Mouse (Mus musculus) cerebellum, adult 8-10 months (tissue): Measurements from ENCODE around the gene Cant1.

ENCODE experiments used
- DNase-seq: peaks from one replicate; pipeline ENCODE4 v3.0.0; 2022

Gene Cant1

DNA sequence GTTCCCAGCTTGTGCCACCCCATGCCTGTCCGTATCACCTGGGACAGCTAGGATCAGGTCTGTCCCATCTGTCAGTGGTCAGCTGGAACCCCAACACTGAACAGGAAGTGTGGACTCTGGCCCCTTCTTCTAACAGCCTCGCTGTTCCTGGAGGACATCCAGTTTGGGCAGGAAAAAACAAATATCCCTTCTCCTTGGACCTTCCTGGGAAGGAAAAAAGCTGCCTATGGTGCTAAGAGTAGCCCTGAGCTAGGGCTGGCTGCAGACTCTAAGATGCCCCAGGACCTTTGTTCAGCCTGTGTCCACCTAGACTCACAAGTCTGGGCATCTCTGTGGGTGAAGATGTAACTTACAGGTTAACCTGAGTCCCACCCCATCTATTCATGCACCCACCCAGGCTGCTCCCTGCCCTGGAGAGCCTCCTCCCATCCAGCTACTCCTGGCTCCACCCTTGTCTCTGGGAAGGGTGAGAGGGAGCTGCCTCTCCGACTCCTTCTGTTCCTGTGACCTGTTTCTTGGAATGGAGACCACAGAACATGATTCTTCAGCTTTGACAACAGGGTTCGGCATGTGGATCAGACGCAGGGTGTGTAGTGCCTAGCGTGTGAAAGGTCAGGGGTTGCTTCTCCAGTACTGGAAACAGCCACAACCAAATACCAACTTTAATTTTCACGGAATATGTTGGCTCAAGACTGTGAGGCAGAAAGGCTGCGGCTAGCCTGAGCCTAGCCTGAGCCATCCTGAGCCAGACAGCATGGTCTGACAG lies 10.2 kb upstream of the Cant1 start:
- no peak for DNase-seq

DNA sequence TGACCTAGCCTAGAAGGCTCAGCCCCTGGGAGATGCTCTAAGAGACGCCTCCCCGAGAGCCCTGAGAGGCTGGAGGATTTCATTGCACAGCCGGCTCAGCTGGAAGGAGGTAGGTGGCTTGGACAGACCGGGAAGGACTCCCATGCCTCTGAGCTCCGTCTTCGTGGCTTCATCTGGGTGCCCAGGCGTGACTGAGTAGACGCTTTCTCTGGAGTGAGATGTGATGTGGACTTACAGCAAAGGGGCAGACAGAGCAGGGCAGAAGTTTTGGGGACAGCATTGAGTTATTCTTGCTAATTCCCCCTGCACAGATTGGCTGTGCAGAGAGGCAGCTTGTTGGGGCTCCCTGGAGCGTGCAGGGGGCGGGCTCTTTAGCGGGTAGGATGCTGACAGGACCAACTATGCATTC lies 9.6 kb upstream of the Cant1 start:
- DNase-seq: no peak

DNA sequence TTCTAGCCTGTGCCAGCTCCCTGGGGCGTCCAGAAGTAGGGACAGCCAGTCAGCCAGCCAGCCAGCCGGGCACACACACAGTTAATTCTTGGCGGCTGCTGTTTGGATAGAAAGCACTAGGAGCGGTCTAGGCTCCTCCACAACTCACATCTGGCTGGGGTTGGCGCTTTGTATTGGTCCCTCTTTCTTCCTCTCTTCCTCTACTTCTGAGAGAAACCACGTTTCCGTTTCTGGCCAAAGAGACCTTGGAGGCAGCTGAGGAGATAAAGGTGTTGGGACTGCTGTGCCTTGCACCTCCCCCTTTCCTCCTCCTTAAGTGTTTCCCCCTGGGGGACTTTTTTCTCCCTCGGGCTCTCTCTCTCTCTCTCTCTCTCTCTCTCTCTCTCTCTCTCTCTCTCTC lies 9.1 kb upstream of the Cant1 start, which contains the start of gene C1qtnf1:
TSS of gene C1qtnf1 (plus strand) at position 218 of the 400 bp plus-strand sequence.
- no peak for DNase-seq

DNA sequence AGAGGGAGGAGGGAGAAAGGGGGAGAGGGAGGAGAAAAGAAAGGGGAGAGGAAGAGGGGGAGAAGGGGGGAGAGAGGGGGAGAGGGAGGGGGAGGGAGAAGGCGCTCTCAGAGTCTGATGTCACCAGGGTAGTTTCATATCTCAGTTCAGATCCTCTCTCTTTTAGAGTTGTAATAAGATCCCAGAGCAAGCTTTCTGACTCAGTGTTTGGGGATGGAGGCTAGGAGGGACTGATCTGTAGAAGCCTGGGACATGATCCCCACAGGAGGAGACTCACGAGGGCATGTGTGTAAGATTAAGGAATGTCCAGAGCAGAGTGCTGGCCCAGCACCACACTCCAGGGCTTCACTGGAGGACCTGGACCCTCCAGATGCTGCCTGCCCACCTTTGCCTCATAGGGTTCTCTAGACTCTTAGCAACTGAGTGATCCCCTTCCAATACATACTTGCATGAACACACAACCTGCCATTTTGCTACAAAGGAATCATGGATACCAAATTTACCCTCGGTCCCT lies 8.4 kb upstream of the Cant1 start:
- no peak for DNase-seq

DNA sequence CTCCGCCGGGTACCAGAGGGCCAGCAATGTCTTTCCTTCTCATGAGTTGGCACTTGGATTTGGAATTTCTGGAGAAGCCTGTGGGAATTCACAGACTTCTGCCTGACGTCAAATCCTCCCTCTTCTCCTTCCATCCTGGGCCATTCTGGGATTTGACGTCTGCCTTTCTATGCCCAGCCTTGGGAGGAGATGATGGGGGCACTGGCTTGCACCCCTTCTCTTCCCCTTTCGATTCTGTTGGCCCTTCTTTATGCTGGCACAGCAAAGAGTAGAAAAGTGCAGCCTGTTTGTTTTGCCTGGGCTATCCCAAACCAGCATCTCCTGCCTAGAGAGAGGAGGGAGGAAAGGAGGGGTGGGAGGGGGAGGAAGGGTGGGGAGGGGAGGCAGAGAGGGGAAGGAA lies 7.9 kb upstream of the Cant1 start:
- no peak for DNase-seq

DNA sequence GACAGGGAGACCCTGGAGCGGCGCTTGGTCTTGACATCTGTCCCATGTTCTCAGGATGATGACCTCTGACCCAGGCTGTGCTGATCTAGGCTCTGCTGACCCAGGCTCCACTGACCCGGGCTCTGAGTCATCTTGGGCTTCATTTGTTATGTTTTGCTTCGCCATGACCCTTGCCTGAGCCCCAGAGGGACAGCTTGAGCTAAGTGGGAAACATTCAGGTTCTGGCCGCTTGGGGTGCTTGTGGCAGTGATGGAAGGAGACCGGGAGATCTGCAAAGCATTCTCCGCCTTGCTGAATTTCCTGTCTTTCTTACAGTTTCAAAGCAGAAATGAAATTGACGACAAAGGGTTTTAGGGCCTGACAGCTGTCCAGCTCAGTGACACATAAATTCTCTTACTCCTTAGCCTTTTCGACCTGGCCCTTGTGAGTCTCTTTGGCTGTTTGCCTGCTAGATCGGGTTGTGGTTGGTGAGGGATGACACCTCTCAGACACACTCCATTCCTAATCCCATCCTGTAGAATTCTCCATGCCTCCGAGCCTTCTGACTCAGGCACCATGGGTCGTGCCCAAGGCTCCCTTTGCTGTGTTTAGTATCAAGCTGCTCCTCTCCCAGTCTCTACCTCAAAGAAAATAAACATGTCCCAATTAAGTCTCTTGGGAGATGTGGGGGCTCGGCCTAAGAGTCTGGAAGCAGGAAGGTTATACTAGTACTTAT lies 5.9 kb upstream of the Cant1 start:
- no peak for DNase-seq

DNA sequence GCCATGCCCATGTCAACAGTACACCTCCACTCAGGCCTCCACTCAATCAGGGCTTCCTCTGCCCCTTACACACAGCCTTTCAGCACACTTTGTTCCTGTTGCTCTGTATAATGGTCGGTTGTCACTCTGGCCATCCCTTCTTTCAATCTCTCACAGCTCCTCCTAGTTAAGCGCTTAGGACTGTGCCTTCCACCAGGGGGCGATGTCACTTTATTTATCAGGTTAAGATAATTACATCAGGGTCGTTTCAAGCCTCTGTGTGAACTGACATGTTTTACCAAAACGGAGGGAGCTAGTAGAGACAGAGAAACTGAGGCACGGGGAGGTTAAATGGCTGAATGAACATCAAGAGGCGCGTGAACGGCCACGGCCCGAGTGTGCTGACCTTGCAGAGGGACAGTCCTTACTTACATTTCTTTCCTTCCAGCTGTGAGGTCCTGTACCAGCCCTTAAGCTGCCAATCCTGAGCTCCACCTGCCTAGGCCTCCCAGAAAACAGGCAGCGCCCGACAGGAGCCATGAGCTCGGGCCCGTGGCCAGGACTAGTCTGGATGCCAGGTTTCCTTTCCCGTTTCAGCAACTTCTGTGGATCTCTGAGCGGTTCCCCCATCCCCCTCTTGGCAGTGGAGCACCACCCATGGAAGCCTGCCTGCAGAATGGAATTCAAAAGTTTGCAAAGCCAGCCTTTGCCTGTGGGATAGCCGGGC lies 4.5 kb upstream of the Cant1 start:
- peak; percentile 78 for DNase-seq

DNA sequence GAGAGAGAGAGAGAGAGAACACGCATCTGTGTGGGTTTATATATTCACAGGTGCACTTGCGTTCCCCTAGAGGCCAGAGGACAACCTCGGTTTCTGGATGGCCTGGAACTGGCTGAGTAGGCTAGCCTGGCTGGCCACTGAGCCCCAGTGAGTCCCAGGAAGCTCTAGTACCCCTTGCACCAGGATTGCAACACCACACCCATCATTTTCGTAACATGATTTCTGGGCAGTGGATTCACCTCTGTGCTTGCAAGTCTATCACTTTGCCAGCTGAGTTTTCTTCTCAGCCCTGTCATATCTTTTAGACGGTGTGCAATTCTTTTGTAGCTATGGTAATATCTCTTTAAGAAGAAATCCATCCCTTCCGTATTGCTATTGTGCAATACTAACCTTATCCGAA lies 1.4 kb upstream of the Cant1 start:
- DNase-seq: no peak

DNA sequence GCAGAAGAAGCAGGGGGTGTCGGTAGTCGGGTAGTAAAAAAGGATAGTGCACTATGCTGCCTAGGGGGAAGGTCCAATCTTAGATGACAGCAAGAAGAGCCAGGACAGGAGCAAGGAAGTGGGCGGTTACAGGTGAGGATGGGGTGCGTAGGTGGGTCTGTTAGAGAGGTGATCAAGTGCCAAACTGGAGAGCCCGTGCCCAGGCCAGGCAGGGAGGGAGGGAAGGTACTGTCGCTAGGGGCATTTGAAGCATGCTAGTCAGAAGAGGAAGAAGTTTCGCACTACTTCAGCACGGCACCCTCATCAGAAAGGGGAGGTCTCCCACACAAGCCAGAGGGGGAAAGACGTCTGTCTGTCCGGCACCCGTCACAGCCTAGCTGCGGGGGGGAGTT lies 448 bp downstream of the Cant1 start:
- no peak for DNase-seq

DNA sequence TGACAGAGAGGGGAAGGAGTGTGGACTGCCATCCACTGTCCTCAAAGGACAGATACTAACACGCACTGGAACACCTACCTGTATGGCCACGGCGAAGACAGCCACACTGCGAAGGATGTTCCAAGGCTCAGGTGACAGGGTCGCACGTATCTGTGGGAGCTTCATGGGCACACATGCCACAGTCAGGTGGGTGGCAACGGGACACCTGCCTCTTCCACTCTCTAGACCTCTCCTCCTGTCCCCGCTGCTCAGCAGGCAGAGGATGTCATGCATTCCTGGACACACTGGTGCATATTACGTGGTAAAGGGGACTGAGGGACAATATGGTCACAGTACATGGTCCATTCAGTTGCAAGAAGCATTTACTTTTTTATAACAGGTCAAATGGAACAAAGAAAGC lies 1.4 kb downstream of the Cant1 start:
- no peak for DNase-seq

DNA sequence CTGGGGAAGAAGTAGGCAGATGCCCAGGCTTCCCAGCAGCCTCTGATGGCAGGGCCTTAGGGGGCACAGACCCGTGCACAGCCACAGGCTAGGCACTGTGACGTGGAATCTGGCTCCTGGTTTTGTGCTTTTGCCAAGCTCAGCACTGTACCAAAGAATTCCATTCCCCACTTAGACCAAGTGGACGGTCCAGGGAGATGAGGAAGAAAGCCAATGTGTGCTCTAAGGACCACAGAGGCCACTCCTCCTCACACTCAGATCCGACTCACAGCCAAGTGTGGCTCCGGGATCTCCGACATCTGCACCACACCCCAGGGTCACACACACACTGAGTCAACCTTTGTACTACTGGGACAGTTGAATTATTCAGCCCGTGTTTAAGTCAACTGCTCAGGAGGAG lies 2.8 kb downstream of the Cant1 start:
- no peak for DNase-seq

DNA sequence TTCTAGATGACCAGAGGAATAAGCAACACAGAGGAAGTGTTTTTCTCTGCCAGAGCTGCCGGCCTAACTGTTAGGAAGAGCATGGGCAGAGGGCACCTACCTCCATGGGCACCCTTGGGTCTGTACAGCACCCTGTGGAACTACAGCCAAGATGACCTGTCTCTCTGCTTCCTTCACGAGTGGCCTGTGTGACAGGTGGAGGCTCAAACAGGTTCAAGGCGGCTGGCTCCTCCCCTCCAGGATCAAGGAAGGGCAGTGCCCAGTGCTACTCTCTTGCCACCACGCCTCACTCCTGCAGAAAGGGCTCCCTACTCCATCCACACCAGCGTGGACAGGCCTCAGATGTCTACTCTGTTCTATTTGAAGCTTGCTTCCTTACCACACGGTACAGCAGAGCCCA lies 3.3 kb downstream of the Cant1 start:
- DNase-seq: no peak

DNA sequence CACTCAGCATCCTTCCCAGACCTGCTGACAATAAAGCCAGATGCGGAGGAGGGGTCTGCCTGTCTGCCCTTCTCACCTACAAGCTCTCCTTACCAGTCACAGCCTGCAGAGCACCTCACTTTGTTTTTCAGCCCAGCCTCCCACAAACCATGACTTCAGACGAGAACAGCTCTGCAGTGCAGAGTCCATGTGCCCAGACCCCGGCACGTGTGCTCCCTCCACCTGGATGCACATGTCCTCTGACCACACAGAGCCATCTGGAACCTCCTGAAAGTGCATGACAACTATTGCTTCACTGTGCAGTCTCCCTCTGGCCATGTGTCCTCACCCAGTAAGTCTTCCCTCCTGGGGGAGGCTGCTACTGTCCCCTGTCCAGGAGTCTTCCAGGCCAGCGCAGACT lies 4.6 kb downstream of the Cant1 start:
- no peak for DNase-seq

DNA sequence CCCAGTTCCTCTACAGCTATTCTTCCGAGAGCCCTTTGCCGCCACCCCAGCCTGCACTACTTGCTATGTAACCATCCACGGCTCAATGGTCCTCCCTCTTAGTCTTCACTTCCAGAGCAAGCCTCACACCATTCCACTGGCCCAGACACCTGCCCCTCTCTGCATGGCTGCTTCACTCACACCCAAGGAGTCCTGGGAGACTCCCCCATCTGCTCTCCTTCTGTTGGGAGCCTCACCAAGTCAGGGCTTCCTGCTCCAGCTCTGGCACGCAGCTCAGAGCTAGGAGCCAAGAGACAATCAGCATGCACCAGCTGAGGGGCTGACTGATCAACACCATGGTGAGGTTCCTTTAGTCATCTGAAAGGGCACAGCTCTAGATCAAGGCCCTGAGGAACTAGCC lies 5.8 kb downstream of the Cant1 start:
- DNase-seq: no peak

DNA sequence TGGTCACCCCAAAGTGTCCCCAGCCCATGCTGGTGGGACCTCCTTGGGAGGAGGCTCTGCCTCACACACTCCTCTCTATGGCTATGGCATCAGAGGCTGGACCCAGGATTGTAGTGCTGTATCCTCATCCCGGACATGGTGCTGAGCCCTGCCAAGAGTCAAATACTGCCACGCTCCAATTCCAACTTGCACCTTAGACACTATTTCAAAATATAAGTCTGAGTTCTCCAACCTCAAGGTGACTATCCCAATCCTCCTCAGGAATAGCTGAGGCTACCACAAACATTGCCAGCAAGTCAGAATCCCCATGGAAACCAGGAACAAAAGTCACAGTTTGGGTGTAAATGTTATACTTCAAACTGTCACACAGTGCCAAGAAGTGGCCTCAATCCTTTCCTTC lies 6.3 kb downstream of the Cant1 start:
- DNase-seq: no peak

DNA sequence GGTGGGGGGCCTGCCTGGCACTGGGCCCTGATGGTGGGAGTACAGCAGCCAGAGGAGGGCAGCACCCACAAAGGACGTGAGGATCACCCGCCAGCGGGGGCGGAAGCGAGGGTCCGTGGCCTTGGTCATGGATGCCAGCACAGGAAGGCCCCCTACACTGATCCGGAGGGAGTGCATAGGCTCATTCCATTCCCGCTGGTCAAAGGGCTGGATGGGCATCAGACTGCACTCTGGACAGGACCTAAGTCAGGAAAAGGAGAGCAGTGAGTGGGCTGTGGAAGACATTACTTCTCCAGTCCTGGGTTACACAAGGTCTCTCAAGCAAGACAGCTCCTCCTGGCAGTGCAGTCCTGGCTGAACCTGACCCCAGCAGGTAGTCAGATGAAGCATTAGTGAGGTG lies 7.6 kb downstream of the Cant1 start:
- DNase-seq: no peak

DNA sequence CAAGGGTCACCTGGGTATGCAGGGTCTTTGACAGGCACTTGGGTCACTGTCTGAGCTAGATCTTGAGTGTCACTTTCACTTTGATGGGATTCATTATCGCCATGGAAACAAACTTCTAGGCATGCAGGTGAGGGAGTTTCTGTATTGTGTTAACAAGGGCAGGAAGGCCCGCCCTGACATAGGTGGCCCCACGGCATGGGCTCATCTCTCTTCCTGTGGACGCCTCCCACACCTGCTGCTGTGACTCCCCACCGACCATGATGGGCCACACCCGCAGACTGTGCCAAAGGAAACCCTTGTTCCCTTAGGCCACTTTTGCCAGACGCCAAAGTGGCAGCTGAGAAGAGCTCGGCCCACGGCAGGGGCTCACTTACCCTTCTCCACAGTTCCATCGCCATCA lies 8.4 kb downstream of the Cant1 start:
- DNase-seq: no peak

DNA sequence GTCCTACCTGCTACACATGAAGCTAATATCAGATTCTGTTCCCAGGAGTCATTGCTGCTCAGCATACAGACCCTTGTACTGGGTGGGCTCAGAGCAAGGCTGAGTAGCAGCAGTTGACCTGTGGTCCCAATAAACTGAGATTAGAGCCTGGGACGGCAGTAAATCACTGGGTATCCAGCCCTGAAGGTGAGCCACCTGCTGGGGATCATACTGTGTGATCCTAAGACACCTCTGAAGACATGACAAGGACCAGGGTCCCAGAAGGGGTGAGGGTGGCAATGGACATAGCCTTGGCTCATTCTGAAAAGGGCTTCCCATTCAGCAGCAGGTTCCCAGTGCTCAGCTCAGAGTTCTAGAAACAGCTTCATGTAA lies 8.8 kb downstream of the Cant1 start:
- DNase-seq: no peak

DNA sequence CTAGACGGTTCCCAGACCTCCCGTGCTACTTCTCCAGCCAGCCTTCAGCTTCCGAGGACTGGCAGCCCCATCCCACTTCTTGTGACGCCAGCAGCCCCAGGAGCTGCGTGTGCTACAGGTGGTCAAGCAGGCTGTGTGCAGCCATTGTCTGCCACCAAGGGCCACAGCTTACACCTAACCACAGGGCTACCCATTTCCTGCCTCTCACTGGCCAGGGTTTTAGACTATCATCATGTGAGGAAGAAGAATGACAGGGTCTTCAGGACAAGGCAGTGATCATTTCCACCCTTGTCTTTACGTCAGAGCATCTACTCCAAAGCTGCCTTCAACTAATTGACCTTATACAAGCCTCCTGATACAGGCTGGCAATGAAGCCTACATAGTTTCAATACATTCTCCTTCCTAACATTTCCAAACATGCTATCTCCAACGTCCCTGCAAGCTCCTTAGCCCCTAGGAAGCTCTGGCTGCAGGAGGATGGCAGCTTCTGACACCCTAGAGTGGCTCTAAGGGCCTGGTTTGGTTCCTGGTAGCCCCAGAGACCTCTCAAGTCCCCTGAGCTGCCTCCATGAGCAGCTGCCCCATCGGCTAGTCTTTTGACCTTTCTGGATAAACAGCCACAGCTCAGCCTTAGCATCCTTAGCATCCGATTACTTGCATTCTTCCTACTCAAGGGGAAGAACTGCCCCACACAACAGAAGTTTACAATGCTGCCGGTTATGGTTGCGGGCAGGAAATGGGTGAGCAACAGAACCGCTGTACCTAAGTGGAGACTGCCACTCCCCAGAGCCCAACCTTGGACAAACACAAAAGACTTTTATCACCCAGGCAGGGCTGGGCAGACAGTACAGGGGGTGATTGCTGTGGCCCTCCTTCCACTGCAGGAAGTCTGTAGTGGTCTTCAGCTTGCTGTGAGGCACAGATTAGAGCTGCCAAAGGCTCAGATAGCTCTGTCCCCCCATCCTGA lies 9.5 kb downstream of the Cant1 start:
- no peak for DNase-seq

DNA sequence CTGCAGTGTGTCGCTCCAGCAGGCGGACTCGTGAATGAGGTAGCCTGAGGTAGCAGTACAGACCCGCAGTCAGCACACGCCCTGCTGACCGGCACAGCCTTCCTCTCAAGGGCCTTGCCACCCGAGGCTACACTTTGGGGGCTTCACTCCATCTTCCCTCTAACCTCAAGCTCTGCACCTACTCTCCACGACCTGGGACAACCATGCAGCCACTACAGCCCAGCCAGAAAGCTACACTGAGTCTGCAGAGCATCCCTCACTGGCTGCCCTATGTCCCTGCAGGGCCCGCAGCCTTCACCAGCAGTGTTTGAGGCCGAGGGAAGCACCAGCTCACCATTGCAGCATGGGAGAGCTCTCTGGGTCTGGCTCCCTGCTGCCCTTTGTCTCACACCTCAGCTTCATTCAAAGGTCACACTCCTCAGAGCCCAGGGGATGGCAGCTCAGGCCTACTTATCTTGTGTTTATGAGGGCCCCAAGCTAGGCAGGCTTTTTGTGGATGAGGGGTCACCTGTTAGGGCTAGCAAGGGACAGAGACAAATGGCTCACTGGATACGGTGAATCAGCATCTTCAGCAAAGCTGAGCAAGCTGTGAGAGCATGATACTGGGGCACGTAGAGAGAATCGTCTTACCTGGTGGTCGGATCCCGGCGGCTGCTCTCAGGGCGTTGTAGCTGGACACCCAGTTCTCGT lies 10.7 kb downstream of the Cant1 start:
- no peak for DNase-seq

DNA sequence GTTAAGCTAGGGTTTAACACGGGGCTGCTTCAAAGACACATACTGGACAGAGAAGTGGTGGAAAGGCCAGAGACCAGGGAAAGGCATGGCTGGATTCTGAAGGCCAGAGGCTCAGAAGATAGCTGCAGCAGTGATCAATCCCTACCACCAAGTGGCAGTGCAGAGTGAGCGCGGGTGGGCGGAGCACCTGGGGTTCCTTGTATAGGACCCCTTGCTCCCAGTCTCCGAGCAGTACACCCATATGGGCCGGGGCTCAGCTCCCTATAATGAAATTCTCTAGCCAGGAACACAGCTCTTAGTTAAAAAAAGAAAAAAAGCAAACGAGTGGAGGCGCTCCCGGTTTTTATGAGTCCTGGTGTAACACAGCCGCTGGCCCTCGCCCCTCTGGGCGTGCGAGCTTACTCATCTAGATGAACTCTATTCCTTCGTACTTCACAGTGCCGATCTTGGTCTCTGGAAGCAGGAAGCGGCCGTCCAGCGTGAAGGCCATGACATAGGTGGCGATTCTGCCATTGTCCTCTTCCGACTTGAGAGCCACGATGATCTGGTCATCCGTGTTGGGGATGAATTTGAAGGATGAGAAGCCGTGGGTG lies 11.5 kb downstream of the Cant1 start:
- DNase-seq: no peak

DNA sequence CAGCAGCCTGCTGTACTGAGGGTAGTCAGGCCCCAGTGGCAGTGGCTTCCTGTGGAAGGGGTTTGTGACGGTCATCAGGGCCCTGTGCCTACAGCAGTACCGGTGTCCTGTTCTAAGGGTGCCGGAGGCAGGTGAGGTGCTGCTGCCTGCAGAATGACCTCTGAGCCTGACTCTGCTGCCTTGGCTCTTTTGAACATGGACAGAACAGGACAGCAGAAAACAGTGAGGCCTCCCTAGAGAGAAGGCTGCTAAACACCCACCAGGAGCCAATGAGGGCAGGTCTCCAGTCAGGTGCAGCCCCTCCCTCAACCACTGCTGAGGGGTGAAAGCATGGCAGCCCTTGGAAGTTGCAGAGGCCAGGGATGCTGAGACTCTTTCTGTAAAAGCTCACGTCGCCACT lies 12.4 kb downstream of the Cant1 start:
- peak; percentile 2 for DNase-seq
